Mouse (Mus musculus) regulatory T cell (primary cell): Measurements from ENCODE around the gene Clcn6.

Source experiments
- in situ Hi-C: fragments of 300-600 bp; cut with MboI, MseI; formaldehyde crosslinking; loops from one replicate; pipeline ENCODE4 v1.15.1; 2025; ENCODE audit warnings: high pct_unique_total_duplicates

Clcn6 gene

GRCm38 (mm10) chr4:148040029-148040830, 1.6 kb upstream of the Clcn6 start:
- in situ Hi-C loops, result no loop called here

- in situ Hi-C loops, result loop anchor here (10.0 kb wide), 1 partner anchor 405 kb away; the partner anchor contains the start of genes Mtor and Ubiad1
These were observed 820 bp upstream of the Clcn6 start for GRCm38 (mm10) chr4:148039254-148040028.

GRCm38 (mm10) chr4:148038079-148038599, 482 bp downstream of the Clcn6 start:
- in situ Hi-C loops, result loop anchor here (10.0 kb wide), 1 partner anchor 407 kb away; the partner anchor contains the start of genes Mtor and Ubiad1

GRCm38 (mm10) chr4:148035440-148035839, 3.2 kb downstream of the Clcn6 start:
- in situ Hi-C loops, result loop anchor here (10.0 kb wide), 1 partner anchor 409 kb away; the partner anchor contains the start of genes Mtor and Ubiad1

- in situ Hi-C loops, result loop anchor here (5.0 to 10.0 kb wide), 2 partner anchors 92 to 411 kb away; partner anchors contain the start of genes 2510039O18Rik, Mtor and Ubiad1
These were observed 4.7 kb downstream of the Clcn6 start for GRCm38 (mm10) chr4:148033858-148034410.

- in situ Hi-C loops, result loop anchor here (5.0 to 10.0 kb wide), 2 partner anchors 88 to 414 kb away; partner anchors contain the start of genes 2510039O18Rik, Mtor and Ubiad1
These were observed 8.1 kb downstream of the Clcn6 start for GRCm38 (mm10) chr4:148030506-148030905.

GRCm38 (mm10) chr4:148029297-148029696, 9.3 kb downstream of the Clcn6 start:
- in situ Hi-C loops, result no loop called here

- in situ Hi-C loops, result no loop called here
These were observed 14.6 kb downstream of the Clcn6 start for GRCm38 (mm10) chr4:148024003-148024402.

- in situ Hi-C loops, result no loop called here
These were observed 20.2 kb downstream of the Clcn6 start for GRCm38 (mm10) chr4:148018410-148018809.

GRCm38 (mm10) chr4:148016981-148017380, 21.6 kb downstream of the Clcn6 start:
- in situ Hi-C loops, result no loop called here

GRCm38 (mm10) chr4:148015418-148015817, 23.2 kb downstream of the Clcn6 start:
- in situ Hi-C loops, result no loop called here

- in situ Hi-C loops, result loop anchor here (5.0 kb wide), 1 partner anchor 55 kb away; no protein-coding TSS in a partner anchor
These were observed 26.4 kb downstream of the Clcn6 start for GRCm38 (mm10) chr4:148012216-148012615.

- in situ Hi-C loops, result loop anchor here (5.0 kb wide), 1 partner anchor 54 kb away; no protein-coding TSS in a partner anchor
These were observed 27.3 kb downstream of the Clcn6 start for GRCm38 (mm10) chr4:148011332-148011731.

- in situ Hi-C loops, result loop anchor here (5.0 kb wide), 1 partner anchor 52 kb away; no protein-coding TSS in a partner anchor
These were observed 29.0 kb downstream of the Clcn6 start for GRCm38 (mm10) chr4:148009641-148010040.

- in situ Hi-C loops, result no loop called here
These were observed 30.2 kb downstream of the Clcn6 start for GRCm38 (mm10) chr4:148008412-148008811.

GRCm38 (mm10) chr4:148004361-148004760, 34.3 kb downstream of the Clcn6 start:
- in situ Hi-C loops, result no loop called here

GRCm38 (mm10) chr4:148001866-148002265, 36.8 kb downstream of the Clcn6 start:
- in situ Hi-C loops, result no loop called here

- in situ Hi-C loops, result no loop called here
These were observed 37.4 kb downstream of the Clcn6 start for GRCm38 (mm10) chr4:148001013-148001789.

GRCm38 (mm10) chr4:148000202-148000772, 38.3 kb downstream of the Clcn6 start, which contains the start of gene Nppa:
TSS of gene Nppa (plus strand) at chr4:148000722.
- in situ Hi-C loops, result no loop called here

- in situ Hi-C loops, result no loop called here
These were observed 43.3 kb downstream of the Clcn6 start for GRCm38 (mm10) chr4:147995311-147995710.
